Mouse (Mus musculus): ENCODE results near the gene Polr2g.
A peak's percentile ranks its signal among the peaks of the same experiment; 100 is the strongest.

The Polr2g gene

DNA sequence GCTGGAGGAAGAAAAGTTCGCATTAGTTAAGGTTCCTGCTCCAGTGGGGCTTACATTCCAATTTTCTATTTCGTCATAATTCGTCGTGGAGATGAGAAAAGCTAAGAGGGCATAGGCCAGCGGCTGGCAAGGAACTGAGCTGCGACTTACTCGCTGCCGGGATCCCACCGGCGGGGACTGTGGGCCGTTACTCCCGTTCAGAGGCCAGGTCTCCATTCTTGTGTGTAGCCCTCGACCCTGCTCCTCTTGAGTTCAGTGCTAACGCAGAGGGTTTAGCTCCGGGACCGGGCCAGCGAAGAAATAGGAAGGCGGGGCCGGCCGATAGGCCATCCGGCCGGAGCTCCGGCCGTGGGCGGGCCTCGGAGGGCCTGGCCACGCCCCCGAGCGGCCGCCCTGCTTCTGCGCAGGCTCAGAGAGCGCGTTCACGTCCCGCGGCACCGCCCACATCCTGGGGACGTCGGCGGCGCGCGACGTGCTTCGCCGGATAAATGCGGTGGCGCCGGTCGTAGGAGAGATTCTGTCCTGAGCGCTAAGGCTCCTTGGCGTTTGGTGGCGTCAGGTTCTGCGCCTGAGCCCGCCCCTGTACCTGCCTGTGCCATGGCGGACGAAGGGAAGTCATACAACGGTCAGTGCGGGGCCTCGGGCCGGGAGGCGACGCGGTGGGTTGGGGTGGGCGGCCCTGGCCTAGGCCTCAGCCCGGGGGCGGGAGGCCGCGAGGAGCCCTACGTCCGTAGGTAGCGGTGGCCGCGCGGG is 41.6 kb downstream of the Polr2g start, which contains the start of gene Nxf1:
TSS of gene Nxf1 (plus strand) at position 439 of the 753 bp plus-strand sequence.
- peak; percentile 92 for DNase-seq

DNA sequence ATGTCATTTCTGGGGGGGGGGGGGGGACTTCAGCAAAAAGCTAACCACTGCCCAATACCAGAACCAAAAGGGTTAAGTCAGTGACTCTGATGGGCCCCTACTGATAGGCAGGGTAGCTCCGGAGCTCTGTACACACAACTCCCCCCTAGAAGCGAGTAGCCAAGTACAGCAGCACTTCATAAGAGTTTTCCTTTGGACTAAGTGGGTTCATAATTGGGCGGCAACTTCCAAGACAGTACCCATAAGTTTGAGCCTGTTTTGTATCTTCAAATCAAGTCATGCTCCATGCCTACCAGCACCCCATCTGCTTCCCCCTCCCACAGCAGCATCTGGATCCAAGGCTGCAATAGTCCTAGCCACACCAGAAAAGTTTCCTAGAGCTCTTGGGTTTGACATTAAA is 42.7 kb downstream of the Polr2g start:
- no peak for DNase-seq

DNA sequence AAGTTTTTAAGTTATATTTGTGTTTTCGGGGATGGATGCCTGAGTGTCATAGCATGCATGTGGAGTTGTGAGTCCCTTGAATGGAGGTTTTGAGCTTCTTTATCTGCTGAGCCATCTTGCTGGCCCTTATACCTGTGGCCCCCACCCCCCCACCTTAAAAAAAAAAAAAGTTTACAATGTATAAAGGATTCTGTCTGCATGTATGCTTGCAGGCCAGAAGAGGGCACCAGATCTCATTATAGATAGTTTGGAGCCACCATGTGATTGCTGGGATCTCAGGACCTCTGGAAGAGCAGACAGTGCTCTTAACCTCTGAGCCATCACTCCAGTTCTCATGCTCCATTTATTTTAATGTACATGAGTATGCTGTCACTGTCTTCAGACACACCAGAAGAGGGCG is 51.0 kb downstream of the Polr2g start:
- DNase-seq: no peak

DNA sequence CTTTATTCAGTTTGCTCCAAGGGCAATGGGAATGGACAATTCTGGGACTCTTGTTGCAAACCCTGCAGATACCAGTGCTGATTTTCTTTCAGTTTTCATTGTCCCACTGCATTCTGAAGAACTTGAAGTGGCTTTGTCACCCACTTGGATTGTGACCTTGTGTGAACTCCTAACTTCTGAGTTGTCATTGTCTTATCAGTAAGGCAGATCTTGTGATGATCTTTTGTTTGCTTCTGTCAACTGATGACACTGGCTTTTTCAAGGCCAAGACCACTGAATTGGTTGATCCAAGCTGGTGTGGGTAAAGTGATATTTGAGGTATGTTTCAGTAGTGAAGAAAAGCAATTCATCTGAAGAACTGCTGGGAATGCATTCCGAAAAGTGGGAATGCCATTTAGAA is 53.0 kb downstream of the Polr2g start:
- DNase-seq: no peak

Data from right cerebral cortex, postnatal 4 days (tissue).